Mouse (Mus musculus) regulatory T cell (primary cell): Measurements from ENCODE around the gene Nars2.
"Not testable (repeated sequence)": the region's sequence is repeated elsewhere in the genome, so short reads cannot be mapped to it uniquely, and the experiment has no call there.

Source experiments
- in situ Hi-C: fragments of 300-600 bp; cut with MboI, MseI; formaldehyde crosslinking; loops from one replicate; pipeline ENCODE4 v1.15.1; 2025; ENCODE audit warnings: high pct_unique_total_duplicates

Gene Nars2

GRCm38 (mm10) chr7:96951281-96952051 lies at the start of gene Nars2:
TSS of gene Nars2 (plus strand) at chr7:96951505.
- in situ Hi-C loops = no loop called here

- in situ Hi-C loops = no loop called here
These were observed 49.1 kb upstream of the Nars2 start for GRCm38 (mm10) chr7:96902183-96902582.

GRCm38 (mm10) chr7:96903088-96903985 lies 48.0 kb upstream of the Nars2 start:
- in situ Hi-C loops = no loop called here

- in situ Hi-C loops = no loop called here
These were observed 46.9 kb upstream of the Nars2 start for GRCm38 (mm10) chr7:96904442-96904841.

- in situ Hi-C loops = loop anchor here (5.0 kb wide), 1 partner anchor 373 kb away; no protein-coding TSS in a partner anchor
These were observed 46.4 kb upstream of the Nars2 start for GRCm38 (mm10) chr7:96904936-96905335.

GRCm38 (mm10) chr7:96905422-96905821 lies 45.9 kb upstream of the Nars2 start:
- in situ Hi-C loops = loop anchor here (5.0 kb wide), 1 partner anchor 373 kb away; no protein-coding TSS in a partner anchor

GRCm38 (mm10) chr7:96906216-96906615 lies 45.1 kb upstream of the Nars2 start:
- in situ Hi-C loops = loop anchor here (5.0 kb wide), 1 partner anchor 374 kb away; no protein-coding TSS in a partner anchor

GRCm38 (mm10) chr7:96907971-96908680 lies 43.2 kb upstream of the Nars2 start:
- in situ Hi-C loops = loop anchor here (5.0 kb wide), 1 partner anchor 376 kb away; no protein-coding TSS in a partner anchor

- in situ Hi-C loops = loop anchor here (5.0 kb wide), 2 partner anchors 138 to 378 kb away; no protein-coding TSS in a partner anchor
These were observed 41.4 kb upstream of the Nars2 start for GRCm38 (mm10) chr7:96909856-96910255.

- in situ Hi-C loops = loop anchor here (5.0 kb wide), 1 partner anchor 138 kb away; no protein-coding TSS in a partner anchor
These were observed 40.9 kb upstream of the Nars2 start for GRCm38 (mm10) chr7:96910310-96910960.

GRCm38 (mm10) chr7:96914031-96914430 lies 37.3 kb upstream of the Nars2 start:
- in situ Hi-C loops = loop anchor here (5.0 kb wide), 1 partner anchor 142 kb away; no protein-coding TSS in a partner anchor

GRCm38 (mm10) chr7:96915452-96916105 lies 35.7 kb upstream of the Nars2 start:
- in situ Hi-C loops = no loop called here

- in situ Hi-C loops = no loop called here
These were observed 30.7 kb upstream of the Nars2 start for GRCm38 (mm10) chr7:96920447-96921095.

GRCm38 (mm10) chr7:96922927-96923326 lies 28.4 kb upstream of the Nars2 start:
- in situ Hi-C loops = no loop called here

GRCm38 (mm10) chr7:96943715-96944377 lies 7.5 kb upstream of the Nars2 start:
- in situ Hi-C loops = no loop called here

GRCm38 (mm10) chr7:96946501-96946900 lies 4.8 kb upstream of the Nars2 start:
- in situ Hi-C loops = not testable (repeated sequence)

- in situ Hi-C loops = no loop called here
These were observed 789 bp downstream of the Nars2 start for GRCm38 (mm10) chr7:96952094-96952493.

GRCm38 (mm10) chr7:96959168-96959567 lies 7.9 kb downstream of the Nars2 start:
- in situ Hi-C loops = no loop called here

GRCm38 (mm10) chr7:96967188-96967587 lies 15.9 kb downstream of the Nars2 start:
- in situ Hi-C loops = loop anchor here (5.0 kb wide), 1 partner anchor 115 kb away; the partner anchor contains the start of gene Gab2
